Mouse (Mus musculus) cerebellum, adult (tissue): ENCODE data around the gene Ube2d2b.

Experiments used
- ATAC-seq: cut with Nextera tagmentation; 2 replicates; pipeline ENCODE4 v1.9.2; 2017; ENCODE audit warnings: mild to moderate bottlenecking, moderate library complexity, mixed read lengths; ENCODE audit not compliant: insufficient number of reproducible peaks, low FRiP score, low TSS enrichment

The Ube2d2b gene

GRCm38 (mm10) chr5:107853807-107854206 is 23.9 kb downstream of the Ube2d2b start:
- ATAC-seq = no peak

- no peak for ATAC-seq
Observed at GRCm38 (mm10) chr5:107854556-107854955, 24.7 kb downstream of the Ube2d2b start.

- ATAC-seq = no peak
Observed at GRCm38 (mm10) chr5:107855546-107855945, 25.6 kb downstream of the Ube2d2b start.

GRCm38 (mm10) chr5:107858963-107859362 is 29.1 kb downstream of the Ube2d2b start:
- ATAC-seq = no peak

- ATAC-seq = no peak
Observed at GRCm38 (mm10) chr5:107863971-107864370, 34.1 kb downstream of the Ube2d2b start.

GRCm38 (mm10) chr5:107866127-107867126 is 36.5 kb downstream of the Ube2d2b start:
- no peak for ATAC-seq

- ATAC-seq = peak; percentile 47; the same call in 1 of the 2 replicates
Observed at GRCm38 (mm10) chr5:107867970-107868904, 38.3 kb downstream of the Ube2d2b start.

GRCm38 (mm10) chr5:107868905-107869424 is 39.1 kb downstream of the Ube2d2b start:
- ATAC-seq = peak; percentile 98

GRCm38 (mm10) chr5:107869701-107870100 is 39.8 kb downstream of the Ube2d2b start:
- ATAC-seq = no peak

- ATAC-seq = no peak
Observed at GRCm38 (mm10) chr5:107873330-107873729, 43.4 kb downstream of the Ube2d2b start.

GRCm38 (mm10) chr5:107873886-107874302 is 44.0 kb downstream of the Ube2d2b start:
- no peak for ATAC-seq

- ATAC-seq = no peak
Observed at GRCm38 (mm10) chr5:107874561-107875260, 44.8 kb downstream of the Ube2d2b start, which contains the start of gene Evi5. Gene Evi5, minus strand, starts transcription at chr5:107875107.

GRCm38 (mm10) chr5:107875261-107875611 is 45.3 kb downstream of the Ube2d2b start:
- ATAC-seq = no peak

GRCm38 (mm10) chr5:107877053-107877452 is 47.2 kb downstream of the Ube2d2b start:
- no peak for ATAC-seq

GRCm38 (mm10) chr5:107880710-107881109 is 50.8 kb downstream of the Ube2d2b start:
- no peak for ATAC-seq
